Mouse (Mus musculus) midbrain, embryonic 12.5 days (tissue): Measurements from ENCODE around the gene Tmem232. TPM values are rescaled to one million over a fixed set of nuclear protein-coding genes. Genes with fewer than 3 reads are reported as not detected.
"Not testable (repeated sequence)": the region's sequence is repeated elsewhere in the genome, so short reads cannot be mapped to it uniquely, and the experiment has no call there.

Source experiments
- ATAC-seq: fragments of 200-750 bp; cut with Nextera tagmentation; 2 replicates; pipeline ENCODE4 v1.8.0; 2017; ENCODE audit warnings: low read depth, moderate TSS enrichment, moderate library complexity; ENCODE audit not compliant: low FRiP score
- H3K27ac ChIP-seq: fragments of 300-500 bp; sonication (generic); replicated peaks from 2 replicates; pipeline ENCODE4 v1.5.1; 2016; ENCODE audit warnings: mild to moderate bottlenecking
- H3K27me3 ChIP-seq: fragments of 300-500 bp; sonication (generic); 2 replicates; pipeline ENCODE4 v1.6.1; 2016; ENCODE audit warnings: mild to moderate bottlenecking
- H3K36me3 ChIP-seq: fragments of 300-500 bp; sonication (generic); 2 replicates; pipeline ENCODE4 v1.6.1; 2016
- H3K4me1 ChIP-seq: fragments of 300-500 bp; sonication (generic); 2 replicates; pipeline ENCODE4 v1.6.1; 2016
- H3K4me2 ChIP-seq: fragments of 300-500 bp; sonication (generic); replicated peaks from 2 replicates; pipeline ENCODE4 v1.6.1; 2016; ENCODE audit warnings: mild to moderate bottlenecking, moderate library complexity
- H3K4me3 ChIP-seq: fragments of 300-500 bp; sonication (generic); 2 replicates; pipeline ENCODE4 v1.5.1; 2016; ENCODE audit warnings: mild to moderate bottlenecking
- H3K9ac ChIP-seq: fragments of 300-500 bp; sonication (generic); replicated peaks from 2 replicates; pipeline ENCODE4 v1.6.1; 2016; ENCODE audit warnings: mild to moderate bottlenecking, moderate library complexity
- H3K9me3 ChIP-seq: fragments of 300-500 bp; sonication (generic); 2 replicates; pipeline ENCODE4 v1.6.1; 2016; ENCODE audit warnings: mild to moderate bottlenecking
- WGBS: fragments of 180-500 bp; shearing (Covaris S2); methylation state at CpG from one replicate; pipeline ENCODE4 v1.1.7; 2016; 5-methylcytosine and 5-hydroxymethylcytosine counted together
- microRNA-seq: library from miRNA; unstranded; fragments of <30 nt; microRNA quantifications from one replicate; pipeline ENCODE4, GENCODE M21; 2017
- polyA plus RNA-seq: library from polyadenylated mRNA; unstranded; fragments of >200 nt; fragmentation: Nextera tagmentation; extraction: Ambion mirVana; gene quantifications from 2 replicates; pipeline ENCODE4 v1.2.1, GENCODE M21; 2016

Gene Tmem232
- polyA plus RNA-seq, 1 experiment from 2014 or later, result not detected

- no peak overlapping the region for H3K4me3 ChIP-seq
- H3K4me2 ChIP-seq, result no peak overlapping the region
- no peaks in the 10 kb centered on the region for H3K36me3 ChIP-seq
- H3K4me1 ChIP-seq, result no peaks in the 10 kb centered on the region
- no peaks in the 10 kb centered on the region for H3K27me3 ChIP-seq
- H3K9ac ChIP-seq, result no peak overlapping the region
- WGBS, result 93% methylated on average over 8 of the region's 8 CpGs
- no peak for ATAC-seq
- no peaks in the 10 kb centered on the region for H3K9me3 ChIP-seq
- H3K27ac ChIP-seq, result no peak overlapping the region
Measured at GRCm38 (mm10) chr17:65330759-65331158, 209.8 kb downstream of the Tmem232 start.

- no peaks in the 10 kb centered on the region for H3K27me3 ChIP-seq
- H3K9me3 ChIP-seq, result no peaks in the 10 kb centered on the region
- 0 out of 2 replicates have a peak, but pooled peaks have one; percentile 56 for ATAC-seq
- H3K36me3 ChIP-seq, result no peaks in the 10 kb centered on the region
- no peak overlapping the region for H3K4me3 ChIP-seq
- H3K4me2 ChIP-seq, result no peak overlapping the region
- no peak overlapping the region for H3K27ac ChIP-seq
- WGBS, result 18% methylated on average over 2 of the region's 2 CpGs
- H3K4me1 ChIP-seq, result no peaks in the 10 kb centered on the region
- H3K9ac ChIP-seq, result no peak overlapping the region
Measured at GRCm38 (mm10) chr17:65325249-65325648, 215.3 kb downstream of the Tmem232 start.

- Histone ChIP-seq H3K4me3 (no peak overlapping the region), H3K27me3 (no peaks in the 10 kb centered on the region), H3K4me2 (no peak overlapping the region), H3K4me1 (no peaks in the 10 kb centered on the region), H3K27ac (no peak overlapping the region), H3K36me3 (no peaks in the 10 kb centered on the region), H3K9ac (no peak overlapping the region), H3K9me3 (no peaks in the 10 kb centered on the region)
- no peak for ATAC-seq
- 87% methylated on average over 6 of the region's 6 CpGs for WGBS
Measured at GRCm38 (mm10) chr17:65320623-65321022, 220.0 kb downstream of the Tmem232 start.

- H3K4me3 ChIP-seq, result no peak overlapping the region
- H3K36me3 ChIP-seq, result no peaks in the 10 kb centered on the region
- no peak for ATAC-seq
- H3K27ac ChIP-seq, result no peak overlapping the region
- no peaks in the 10 kb centered on the region for H3K27me3 ChIP-seq
- no peaks in the 10 kb centered on the region for H3K9me3 ChIP-seq
- H3K4me2 ChIP-seq, result no peak overlapping the region
- H3K9ac ChIP-seq, result no peak overlapping the region
- H3K4me1 ChIP-seq, result no peaks in the 10 kb centered on the region
Measured at GRCm38 (mm10) chr17:65299946-65300345, 240.6 kb downstream of the Tmem232 start.

- Histone ChIP-seq H3K9ac (no peak overlapping the region), H3K4me3 (no peak overlapping the region), H3K27me3 (no peaks in the 10 kb centered on the region), H3K4me2 (no peak overlapping the region), H3K36me3 (no peaks in the 10 kb centered on the region), H3K9me3 (no peaks in the 10 kb centered on the region), H3K27ac (no peak overlapping the region), H3K4me1 (no peaks in the 10 kb centered on the region)
- no peak for ATAC-seq
- WGBS, result 86% methylated on average over 5 of the region's 5 CpGs
Measured at GRCm38 (mm10) chr17:65297831-65298230, 242.8 kb downstream of the Tmem232 start.

- no peak overlapping the region for H3K4me3 ChIP-seq
- no peaks in the 10 kb centered on the region for H3K4me1 ChIP-seq
- 76% methylated on average over 2 of the region's 2 CpGs for WGBS
- no peak overlapping the region for H3K9ac ChIP-seq
- H3K9me3 ChIP-seq, result no peaks in the 10 kb centered on the region
- no peak overlapping the region for H3K27ac ChIP-seq
- no peaks in the 10 kb centered on the region for H3K27me3 ChIP-seq
- ATAC-seq, result no peak
- H3K36me3 ChIP-seq, result no peaks in the 10 kb centered on the region
- H3K4me2 ChIP-seq, result no peak overlapping the region
Measured at GRCm38 (mm10) chr17:65252160-65252559, 288.4 kb downstream of the Tmem232 start.

GRCm38 (mm10) chr17:65250261-65250660 is 290.3 kb downstream of the Tmem232 start:
- H3K9me3 ChIP-seq, result no peaks in the 10 kb centered on the region
- H3K4me3 ChIP-seq, result no peak overlapping the region
- H3K27ac ChIP-seq, result no peak overlapping the region
- no peaks in the 10 kb centered on the region for H3K4me1 ChIP-seq
- no peak overlapping the region for H3K9ac ChIP-seq
- H3K4me2 ChIP-seq, result no peak overlapping the region
- WGBS, result 89% methylated on average over 8 of the region's 8 CpGs
- H3K36me3 ChIP-seq, result no peaks in the 10 kb centered on the region
- no peak for ATAC-seq
- no peaks in the 10 kb centered on the region for H3K27me3 ChIP-seq

GRCm38 (mm10) chr17:65243716-65244115 is 296.9 kb downstream of the Tmem232 start:
- Histone ChIP-seq H3K4me3 (no peak overlapping the region), H3K36me3 (no peaks in the 10 kb centered on the region), H3K4me2 (no peak overlapping the region), H3K4me1 (no peaks in the 10 kb centered on the region), H3K27ac (no peak overlapping the region), H3K27me3 (no peaks in the 10 kb centered on the region), H3K9ac (no peak overlapping the region), H3K9me3 (no peaks in the 10 kb centered on the region)
- no peak for ATAC-seq
- WGBS, result 78% methylated on average over 5 of the region's 5 CpGs

GRCm38 (mm10) chr17:65225347-65225916 is 315.1 kb downstream of the Tmem232 start:
- H3K36me3 ChIP-seq, result no peaks in the 10 kb centered on the region
- no peak overlapping the region for H3K27ac ChIP-seq
- no peak overlapping the region for H3K9ac ChIP-seq
- H3K27me3 ChIP-seq, result no peaks in the 10 kb centered on the region
- no peak overlapping the region for H3K4me2 ChIP-seq
- WGBS, result 44% methylated on average over 6 of the region's 6 CpGs
- H3K4me3 ChIP-seq, result no peak overlapping the region
- H3K4me1 ChIP-seq, result peaks cover 5% of the 10 kb centered on the region; the same call in 1 of the 2 replicates
- 0 out of 2 replicates have a peak, but pooled peaks have one; percentile 38 for ATAC-seq
- H3K9me3 ChIP-seq, result no peaks in the 10 kb centered on the region

GRCm38 (mm10) chr17:65221687-65222086 is 318.9 kb downstream of the Tmem232 start:
- H3K27ac ChIP-seq, H3K27me3 ChIP-seq, H3K9me3 ChIP-seq, H3K9ac ChIP-seq, H3K4me1 ChIP-seq, H3K36me3 ChIP-seq, H3K4me2 ChIP-seq, H3K4me3 ChIP-seq, ATAC-seq: not testable (repeated sequence)
- 91% methylated on average over 6 of the region's 6 CpGs for WGBS

Small RNA genes lying within 50 kb of the gene (microRNA-seq; reads per million reads assigned to microRNA genes)
- not detected for gene Gm25731

Other genes with a start within 250 kb of the Tmem232 start
- gene Vapa, start 72.8 kb upstream of the Tmem232 start, polyA plus RNA-seq, result 238 and 248 TPM in 2 replicates
- gene Txndc2, start 101.4 kb upstream of the Tmem232 start, polyA plus RNA-seq, result 0.09 and 0.21 TPM in 2 replicates
- gene Rab31, start 232.0 kb upstream of the Tmem232 start, polyA plus RNA-seq, result 64.8 and 72.0 TPM in 2 replicates
- 54.9 and 63.7 TPM in 2 replicates for gene Ppp4r1, start 241.8 kb upstream of the Tmem232 start, polyA plus RNA-seq